Mouse (Mus musculus) liver, adult 2 months (tissue): ENCODE measurements around the gene Arhgef17.

Experiments used
- CTCF ChIP-seq: fragments of 200-500 bp; IDR thresholded peaks from 2 replicates; pipeline ENCODE4 v1.5.1; 2011; ENCODE audit warnings: low read depth, low read length, control low read depth
- POLR2A ChIP-seq: fragments of 200-500 bp; IDR thresholded peaks from 2 replicates; pipeline ENCODE4 v1.6.1; 2011; ENCODE audit warnings: low read length, control low read depth; ENCODE audit not compliant: insufficient read depth; ENCODE audit errors: extremely low read depth

GRCm38 (mm10) chr7:100835168-100835567 is 96.7 kb downstream of the Arhgef17 start:
- TF ChIP-seq CTCF = no peak
- no peak for TF ChIP-seq POLR2A
